Mouse (Mus musculus) ES-Bruce4 (cell line): ENCODE results near the gene Gmnc.

Experiments
- CTCF ChIP-seq: IDR thresholded peaks from one replicate; pipeline ENCODE4 v1.8.1; 2011; ENCODE audit warnings: low read depth, low read length
- POLR2A ChIP-seq: IDR thresholded peaks from one replicate; pipeline ENCODE4 v1.8.1; 2011; ENCODE audit warnings: low read length; ENCODE audit not compliant: insufficient read depth

DNA sequence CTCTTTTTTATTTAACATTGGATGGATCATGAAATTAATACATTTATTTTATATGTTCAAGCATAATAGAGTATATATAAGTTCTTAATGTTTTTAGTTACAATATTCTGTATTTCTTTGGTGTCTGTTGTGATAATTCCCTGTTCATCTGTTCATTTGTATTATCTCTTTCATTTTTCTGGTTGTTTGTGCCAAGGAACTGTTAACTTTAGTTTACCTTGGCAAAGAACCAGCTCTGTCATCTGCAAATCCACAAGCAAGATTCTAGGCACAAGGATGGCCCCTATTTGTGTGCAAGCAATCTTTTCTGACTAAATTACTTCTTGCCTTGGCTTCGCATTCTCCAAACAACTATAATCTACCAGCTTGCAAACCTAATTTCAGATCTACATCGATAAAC is 31.3 kb upstream of the Gmnc start:
- TF ChIP-seq CTCF (no peak), POLR2A (no peak)
